Mouse (Mus musculus): ENCODE measurements at regions not wholly inside any gene's neighbourhood (a gene's known extent, or its start where the extent isn't known, plus 50 kb on each side); places are given as distances from the start of the nearest gene placed in this dataset.

DNA sequence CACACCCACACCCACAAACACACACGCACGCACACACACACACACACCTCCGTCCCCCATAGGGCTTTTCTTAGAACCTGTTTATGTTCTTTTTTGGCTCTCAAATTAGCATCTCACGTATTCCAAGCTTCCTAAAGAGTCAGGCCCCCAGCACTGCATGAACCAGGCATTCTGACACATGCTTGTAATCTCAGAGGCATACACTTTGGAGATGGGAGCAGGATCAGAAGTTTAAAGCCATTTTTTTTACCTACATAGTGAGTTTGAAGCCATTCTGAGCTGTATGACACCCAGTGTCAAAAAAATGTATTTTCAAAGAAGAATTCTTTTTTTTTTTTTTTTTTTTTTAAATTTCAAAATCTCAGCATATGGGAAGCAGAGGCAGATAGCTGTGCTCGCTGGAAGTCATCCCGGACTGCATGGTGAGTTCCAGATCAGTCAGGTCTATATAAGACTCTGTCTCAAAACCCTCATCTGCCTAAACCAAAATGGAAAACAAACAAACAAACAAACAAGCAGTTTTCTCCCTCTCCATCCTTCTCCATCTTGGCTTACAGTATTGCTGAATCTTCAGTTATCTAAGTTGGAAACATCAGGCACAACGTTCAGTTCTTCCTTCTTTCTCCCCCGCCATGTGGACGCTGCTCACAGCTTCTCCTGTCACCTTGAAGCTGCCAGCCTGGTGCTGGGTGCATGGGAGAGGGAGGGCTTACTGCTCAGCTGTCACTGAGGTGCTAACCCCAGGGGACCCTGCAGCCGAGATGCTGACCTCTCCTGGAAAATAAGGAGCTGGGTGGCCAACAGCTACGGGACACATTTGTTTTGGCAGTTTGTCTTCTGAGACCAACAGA is 78.4 kb downstream of the Klf5 start:
- ATAC-seq (ENCODE audit: low FRiP score) = no peak

DNA sequence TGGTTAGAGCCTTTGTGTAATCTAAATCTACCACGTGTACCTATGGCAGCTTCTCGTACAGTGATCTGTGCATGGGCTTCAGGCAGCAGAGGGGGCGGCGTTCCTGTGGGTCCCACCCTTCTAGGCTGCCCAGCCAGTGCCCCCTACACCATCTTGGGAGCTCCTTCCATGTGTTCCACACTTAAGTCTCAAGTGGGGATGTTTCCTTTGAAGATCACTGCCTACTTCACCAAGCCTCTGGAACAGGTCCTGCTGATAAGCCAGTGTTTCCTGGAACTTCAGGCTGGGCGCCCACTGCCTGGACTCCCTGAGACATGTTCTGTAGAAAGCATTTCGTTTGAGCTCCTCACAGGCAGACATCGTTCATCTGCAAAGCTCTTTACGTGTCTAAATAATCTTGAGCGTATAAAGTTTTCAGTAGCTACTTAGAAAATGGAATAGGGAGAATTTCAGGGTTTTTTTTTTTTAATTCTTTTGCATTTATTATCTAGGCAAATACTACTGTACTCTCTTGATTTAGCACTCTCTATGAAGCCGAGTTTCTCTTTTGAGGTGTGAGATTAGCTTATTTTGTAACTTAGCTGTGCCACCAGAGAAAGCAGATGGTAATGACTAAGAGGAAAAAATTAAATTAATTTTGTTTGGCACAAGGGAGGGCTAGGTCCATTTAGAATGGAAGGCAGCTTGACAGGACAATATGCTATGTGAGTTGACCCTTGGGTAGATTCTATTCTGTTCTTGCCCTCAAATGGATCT is 82.9 kb downstream of the Klf5 start:
- whole genome bisulfite sequencing = 91% methylated on average over 10 of the region's 10 CpGs
- no peak for TF ChIP-seq CTCF (IDR thresholded peaks at IDR 0.05)
- no peaks in the 10 kb centered on the region for H3K27me3 ChIP-seq (ENCODE audit: insufficient read depth, low read length)
- H3K4me1 ChIP-seq (ENCODE audit: insufficient read depth, low read length) = no peaks in the 10 kb centered on the region
- DNase-seq (ENCODE audit: low spot score) = no peak
- ATAC-seq (ENCODE audit: low FRiP score) = no peak
- no peak overlapping the region for H3K27ac ChIP-seq (ENCODE audit: low read depth, low read length)
- no peaks in the 10 kb centered on the region for H3K9me3 ChIP-seq (ENCODE audit: low read length)
- H3K36me3 ChIP-seq (ENCODE audit: insufficient read depth, low read length) = no peaks in the 10 kb centered on the region
- no peak overlapping the region for H3K4me2 ChIP-seq (ENCODE audit: low read depth, low read length, poor library complexity, severe bottlenecking)
- H3K9ac ChIP-seq (replicated peaks; ENCODE audit: low read length, poor library complexity, severe bottlenecking) = no peak overlapping the region
- H3K4me3 ChIP-seq (ENCODE audit: low read depth, low read length) = no peak overlapping the region

More for the DNA sequence above, 78.4 kb downstream of the Klf5 start:
- 83% methylated on average over 11 of the region's 11 CpGs for WGBS
- Histone ChIP-seq H3K9me3 (ENCODE audit: low read length) (no peaks in the 10 kb centered on the region), H3K27me3 (ENCODE audit: insufficient read depth, low read length) (no peaks in the 10 kb centered on the region), H3K4me3 (ENCODE audit: low read depth, low read length) (no peak overlapping the region), H3K4me2 (ENCODE audit: low read depth, low read length, poor library complexity, severe bottlenecking) (no peak overlapping the region), H3K4me1 (ENCODE audit: insufficient read depth, low read length) (no peaks in the 10 kb centered on the region), H3K27ac (ENCODE audit: low read depth, low read length) (no peak overlapping the region), H3K9ac (replicated peaks; ENCODE audit: low read length, poor library complexity, severe bottlenecking) (no peak overlapping the region), H3K36me3 (ENCODE audit: insufficient read depth, low read length) (no peaks in the 10 kb centered on the region)
- no peak for DNase-seq (ENCODE audit: low spot score)
- no peak for TF ChIP-seq CTCF (IDR thresholded peaks at IDR 0.05)

DNA sequence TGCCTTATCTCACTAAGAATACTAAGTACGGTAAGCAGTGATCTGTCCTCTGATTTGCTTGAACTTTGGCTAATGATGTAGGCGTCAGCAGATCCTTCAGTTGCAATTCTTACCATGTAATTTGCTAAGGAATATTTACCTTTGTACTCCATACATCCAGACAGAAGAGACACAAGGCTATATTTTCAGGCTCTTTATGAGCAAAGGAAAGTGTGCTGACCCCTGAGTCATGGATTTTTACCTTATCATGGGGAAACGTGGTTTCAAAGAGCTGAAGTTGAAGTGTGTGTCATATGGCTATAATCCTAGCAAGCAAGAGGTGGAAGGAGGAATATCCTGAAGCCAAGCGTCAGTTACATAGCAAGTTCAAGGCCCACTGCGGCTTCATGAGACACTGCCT is 83.6 kb downstream of the Klf5 start:
- Histone ChIP-seq H3K4me1 (ENCODE audit: insufficient read depth, low read length) (no peaks in the 10 kb centered on the region), H3K4me3 (ENCODE audit: low read depth, low read length) (no peak overlapping the region), H3K4me2 (ENCODE audit: low read depth, low read length, poor library complexity, severe bottlenecking) (no peak overlapping the region), H3K27me3 (ENCODE audit: insufficient read depth, low read length) (no peaks in the 10 kb centered on the region), H3K36me3 (ENCODE audit: insufficient read depth, low read length) (no peaks in the 10 kb centered on the region), H3K9ac (replicated peaks; ENCODE audit: low read length, poor library complexity, severe bottlenecking) (no peak overlapping the region), H3K9me3 (ENCODE audit: low read length) (no peaks in the 10 kb centered on the region), H3K27ac (ENCODE audit: low read depth, low read length) (no peak overlapping the region)
- no peak for TF ChIP-seq CTCF (IDR thresholded peaks at IDR 0.05)
- no peak for DNase-seq (ENCODE audit: low spot score)
- 90% methylated on average over 5 of the region's 5 CpGs for WGBS
- ATAC-seq (ENCODE audit: low FRiP score) = no peak

DNA sequence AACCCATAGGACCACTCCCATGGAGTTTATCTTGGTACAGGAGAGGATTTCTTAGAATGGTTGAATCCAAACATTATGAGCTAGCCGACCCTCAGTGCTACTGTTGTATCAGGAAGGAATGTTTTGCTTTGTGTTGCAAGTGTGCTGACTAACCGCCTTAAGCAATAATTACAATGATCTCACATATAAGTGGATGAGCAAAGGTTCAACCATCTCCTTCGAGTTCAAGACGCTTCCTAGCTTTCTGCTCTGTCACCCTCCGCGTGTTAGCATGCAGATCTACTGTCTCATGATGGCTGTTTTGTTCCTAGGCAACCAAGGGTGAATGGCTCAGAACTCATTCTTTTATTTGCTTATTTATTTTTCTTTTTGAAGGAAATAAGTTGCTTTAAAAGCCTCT is 84.7 kb downstream of the Klf5 start:
- Histone ChIP-seq H3K27ac (ENCODE audit: low read depth, low read length) (no peak overlapping the region), H3K9me3 (ENCODE audit: low read length) (no peaks in the 10 kb centered on the region), H3K4me3 (ENCODE audit: low read depth, low read length) (no peak overlapping the region), H3K4me1 (ENCODE audit: insufficient read depth, low read length) (no peaks in the 10 kb centered on the region), H3K36me3 (ENCODE audit: insufficient read depth, low read length) (no peaks in the 10 kb centered on the region), H3K9ac (replicated peaks; ENCODE audit: low read length, poor library complexity, severe bottlenecking) (no peak overlapping the region), H3K27me3 (ENCODE audit: insufficient read depth, low read length) (no peaks in the 10 kb centered on the region), H3K4me2 (ENCODE audit: low read depth, low read length, poor library complexity, severe bottlenecking) (no peak overlapping the region)
- DNase-seq (ENCODE audit: low spot score) (no peak), ATAC-seq (ENCODE audit: low FRiP score) (no peak)
- no peak for TF ChIP-seq CTCF (IDR thresholded peaks at IDR 0.05)
- WGBS = 84% methylated on average over 6 of the region's 6 CpGs

DNA sequence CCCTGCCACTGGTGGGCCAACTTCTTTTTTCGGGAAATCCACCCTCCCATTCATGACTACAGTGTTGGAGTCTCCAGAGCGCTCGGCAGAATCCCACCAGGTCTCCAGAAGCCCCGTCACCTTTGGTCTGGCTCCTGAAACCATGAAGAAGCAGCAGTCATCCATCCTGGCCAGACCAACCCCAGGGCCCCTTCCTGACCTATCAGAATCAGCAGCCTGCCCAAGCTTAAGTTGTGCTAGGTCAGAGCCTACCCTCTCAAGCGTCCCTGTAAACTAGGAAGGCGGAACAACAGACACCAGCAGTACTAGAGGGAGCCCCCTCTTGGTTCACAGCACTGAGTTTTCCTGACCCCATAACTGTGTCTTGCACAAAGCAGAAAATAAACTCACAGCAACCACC is 89.1 kb downstream of the Klf5 start:
- DNase-seq (ENCODE audit: low spot score) (no peak), ATAC-seq (ENCODE audit: low FRiP score) (no peak)
- Histone ChIP-seq H3K4me2 (ENCODE audit: low read depth, low read length, poor library complexity, severe bottlenecking) (no peak overlapping the region), H3K27ac (ENCODE audit: low read depth, low read length) (no peak overlapping the region), H3K36me3 (ENCODE audit: insufficient read depth, low read length) (no peaks in the 10 kb centered on the region), H3K4me1 (ENCODE audit: insufficient read depth, low read length) (no peaks in the 10 kb centered on the region), H3K4me3 (ENCODE audit: low read depth, low read length) (no peak overlapping the region), H3K9ac (replicated peaks; ENCODE audit: low read length, poor library complexity, severe bottlenecking) (no peak overlapping the region), H3K9me3 (ENCODE audit: low read length) (no peaks in the 10 kb centered on the region), H3K27me3 (ENCODE audit: insufficient read depth, low read length) (no peaks in the 10 kb centered on the region)
- TF ChIP-seq CTCF (IDR thresholded peaks at IDR 0.05) = no peak
- WGBS = 93% methylated on average over 6 of the region's 6 CpGs

DNA sequence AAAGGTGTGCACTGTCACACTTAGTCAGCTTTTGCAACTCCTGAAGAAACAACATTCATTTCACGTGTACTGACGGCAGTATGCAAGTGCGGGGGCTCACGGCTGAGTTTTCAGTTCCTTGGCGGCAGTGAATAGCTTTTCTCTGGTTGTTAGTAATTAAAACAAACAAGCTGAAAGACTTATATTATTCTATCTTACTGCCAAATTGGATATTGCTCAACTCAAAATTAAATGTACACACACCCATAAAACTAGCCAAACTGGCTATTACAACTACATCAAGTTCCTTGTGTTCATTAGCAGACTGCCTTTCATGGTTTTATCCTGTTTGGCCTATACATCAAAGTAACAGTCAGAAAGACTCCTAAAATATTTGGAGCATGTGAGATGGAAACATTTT is 90.8 kb downstream of the Klf5 start:
- no peak overlapping the region for H3K4me3 ChIP-seq (ENCODE audit: low read depth, low read length)
- no peak overlapping the region for H3K27ac ChIP-seq (ENCODE audit: low read depth, low read length)
- 86% methylated on average over 5 of the region's 5 CpGs for WGBS
- no peaks in the 10 kb centered on the region for H3K9me3 ChIP-seq (ENCODE audit: low read length)
- H3K4me1 ChIP-seq (ENCODE audit: insufficient read depth, low read length) = no peaks in the 10 kb centered on the region
- ATAC-seq (ENCODE audit: low FRiP score) (no peak), DNase-seq (ENCODE audit: low spot score) (no peak)
- no peak for TF ChIP-seq CTCF (IDR thresholded peaks at IDR 0.05)
- no peaks in the 10 kb centered on the region for H3K27me3 ChIP-seq (ENCODE audit: insufficient read depth, low read length)
- no peaks in the 10 kb centered on the region for H3K36me3 ChIP-seq (ENCODE audit: insufficient read depth, low read length)
- no peak overlapping the region for H3K9ac ChIP-seq (replicated peaks; ENCODE audit: low read length, poor library complexity, severe bottlenecking)
- no peak overlapping the region for H3K4me2 ChIP-seq (ENCODE audit: low read depth, low read length, poor library complexity, severe bottlenecking)

All from midbrain, postnatal 0 days (tissue).